Mouse (Mus musculus): ENCODE data around the gene Psmd9. TPM values are rescaled to one million over a fixed set of nuclear protein-coding genes. Genes with fewer than 3 reads are reported as not detected.

The Psmd9 gene
- polyA plus RNA-seq, 1 experiment = 19.5 TPM

DNA sequence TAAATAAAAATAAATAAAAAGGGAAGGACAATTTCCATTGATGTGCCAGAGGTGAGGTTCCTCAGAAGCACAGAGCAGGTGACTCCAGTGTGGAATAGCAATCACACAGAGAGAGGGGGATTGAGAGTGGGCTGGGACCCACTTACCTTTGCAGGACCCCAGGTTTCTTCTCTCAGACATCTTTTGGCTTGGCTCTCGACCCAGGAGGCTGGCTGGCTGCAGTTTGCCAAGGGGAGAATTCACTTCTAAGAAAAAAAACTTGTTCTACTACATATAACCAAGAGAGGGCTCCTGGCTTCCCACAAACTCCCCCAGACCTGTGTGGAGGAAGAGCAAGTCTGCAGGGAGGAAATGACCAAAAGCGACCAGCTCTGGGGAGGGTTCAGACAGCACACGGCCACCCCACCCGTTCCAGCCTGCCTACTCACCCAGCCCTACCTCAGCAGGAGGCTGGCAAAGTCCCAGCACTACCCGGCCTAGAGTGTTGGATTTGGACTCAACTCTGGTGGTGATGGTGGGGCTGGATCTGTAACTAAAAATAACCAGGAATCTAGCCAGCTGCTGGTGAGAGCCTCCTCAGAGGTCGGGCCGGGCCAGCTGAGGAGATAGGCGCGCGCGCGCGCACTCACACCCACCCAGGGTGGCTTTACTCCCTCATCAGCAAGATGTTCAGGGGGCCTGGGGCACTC is 34.9 kb upstream of the Psmd9 start:
- Histone ChIP-seq H3K4me1 (ENCODE audit: control insufficient read depth, insufficient read depth, insufficient read length, low read length) (peaks cover 10% of the 10 kb centered on the region), H3K27ac (replicated peaks; ENCODE audit: low read depth, low read length) (peak overlapping the region; percentile 85), H3K4me3 (ENCODE audit: insufficient read depth, low read depth, low read length) (peak overlapping the region; percentile 56)

GRCm38 (mm10) chr5:123134875-123135382 is 34.3 kb upstream of the Psmd9 start:
- peak overlapping the region; percentile 85 for H3K27ac ChIP-seq (replicated peaks; ENCODE audit: low read depth, low read length)
- H3K4me1 ChIP-seq (ENCODE audit: control insufficient read depth, insufficient read depth, insufficient read length, low read length) = peaks cover 10% of the 10 kb centered on the region
- peak overlapping the region; percentile 56 for H3K4me3 ChIP-seq (ENCODE audit: insufficient read depth, low read depth, low read length)

- H3K4me1 ChIP-seq (ENCODE audit: control insufficient read depth, insufficient read depth, insufficient read length, low read length) = peaks cover 10% of the 10 kb centered on the region
- H3K4me3 ChIP-seq (ENCODE audit: insufficient read depth, low read depth, low read length) = peak overlapping the region; percentile 56
These were observed 33.5 kb upstream of the Psmd9 start for GRCm38 (mm10) chr5:123135471-123136360.

GRCm38 (mm10) chr5:123136361-123137043 is 32.7 kb upstream of the Psmd9 start:
- H3K4me1 ChIP-seq (ENCODE audit: control insufficient read depth, insufficient read depth, insufficient read length, low read length) = peaks cover 10% of the 10 kb centered on the region

More at GRCm38 (mm10) chr5:123135471-123136360, 33.5 kb upstream of the Psmd9 start:
- H3K27ac ChIP-seq (replicated peaks; ENCODE audit: low read depth, low read length) = peak overlapping the region; percentile 93

GRCm38 (mm10) chr5:123137044-123137909 is 31.9 kb upstream of the Psmd9 start:
- H3K4me3 ChIP-seq (ENCODE audit: insufficient read depth, low read depth, low read length) = peak overlapping the region; percentile 44
- H3K4me1 ChIP-seq (ENCODE audit: control insufficient read depth, insufficient read depth, insufficient read length, low read length) = peaks cover 10% of the 10 kb centered on the region
- peak overlapping the region; percentile 95 for H3K27ac ChIP-seq (replicated peaks; ENCODE audit: low read depth, low read length)

More at GRCm38 (mm10) chr5:123136361-123137043, 32.7 kb upstream of the Psmd9 start:
- H3K27ac ChIP-seq (replicated peaks; ENCODE audit: low read depth, low read length) = peak overlapping the region; percentile 95
- peak overlapping the region; percentile 56 for H3K4me3 ChIP-seq (ENCODE audit: insufficient read depth, low read depth, low read length)

DNA sequence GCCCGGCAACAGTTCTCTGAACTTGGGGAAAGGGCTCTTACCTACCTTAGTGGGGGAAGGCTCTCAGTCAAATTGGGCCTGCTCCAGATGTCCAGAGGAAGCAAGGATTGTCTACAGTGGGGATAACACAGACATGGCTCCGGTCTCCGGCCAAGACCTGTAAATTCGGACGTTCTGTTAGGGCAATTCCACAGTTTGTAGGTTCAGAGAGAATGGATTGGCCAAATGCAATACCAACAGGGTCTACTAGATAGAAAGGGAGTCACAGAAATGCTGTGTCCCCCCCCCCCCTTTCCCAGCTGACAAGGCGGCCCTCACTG is 31.3 kb upstream of the Psmd9 start:
- H3K4me1 ChIP-seq (ENCODE audit: control insufficient read depth, insufficient read depth, insufficient read length, low read length) = peaks cover 10% of the 10 kb centered on the region
- H3K4me3 ChIP-seq (ENCODE audit: insufficient read depth, low read depth, low read length) = peak overlapping the region; percentile 44
- peak overlapping the region; percentile 95 for H3K27ac ChIP-seq (replicated peaks; ENCODE audit: low read depth, low read length)

- Histone ChIP-seq H3K4me1 (ENCODE audit: control insufficient read depth, insufficient read depth, insufficient read length, low read length) (peaks cover 10% of the 10 kb centered on the region), H3K27ac (replicated peaks; ENCODE audit: low read depth, low read length) (peak overlapping the region; percentile 97), H3K4me3 (ENCODE audit: insufficient read depth, low read depth, low read length) (peak overlapping the region; percentile 71)
These were observed 30.8 kb upstream of the Psmd9 start for GRCm38 (mm10) chr5:123138230-123138911.

- Histone ChIP-seq H3K4me1 (ENCODE audit: control insufficient read depth, insufficient read depth, insufficient read length, low read length) (peaks cover 12% of the 10 kb centered on the region), H3K27ac (replicated peaks; ENCODE audit: low read depth, low read length) (peak overlapping the region; percentile 97), H3K4me3 (ENCODE audit: insufficient read depth, low read depth, low read length) (peak overlapping the region; percentile 71)
These were observed 30.1 kb upstream of the Psmd9 start for GRCm38 (mm10) chr5:123138953-123139721.

DNA sequence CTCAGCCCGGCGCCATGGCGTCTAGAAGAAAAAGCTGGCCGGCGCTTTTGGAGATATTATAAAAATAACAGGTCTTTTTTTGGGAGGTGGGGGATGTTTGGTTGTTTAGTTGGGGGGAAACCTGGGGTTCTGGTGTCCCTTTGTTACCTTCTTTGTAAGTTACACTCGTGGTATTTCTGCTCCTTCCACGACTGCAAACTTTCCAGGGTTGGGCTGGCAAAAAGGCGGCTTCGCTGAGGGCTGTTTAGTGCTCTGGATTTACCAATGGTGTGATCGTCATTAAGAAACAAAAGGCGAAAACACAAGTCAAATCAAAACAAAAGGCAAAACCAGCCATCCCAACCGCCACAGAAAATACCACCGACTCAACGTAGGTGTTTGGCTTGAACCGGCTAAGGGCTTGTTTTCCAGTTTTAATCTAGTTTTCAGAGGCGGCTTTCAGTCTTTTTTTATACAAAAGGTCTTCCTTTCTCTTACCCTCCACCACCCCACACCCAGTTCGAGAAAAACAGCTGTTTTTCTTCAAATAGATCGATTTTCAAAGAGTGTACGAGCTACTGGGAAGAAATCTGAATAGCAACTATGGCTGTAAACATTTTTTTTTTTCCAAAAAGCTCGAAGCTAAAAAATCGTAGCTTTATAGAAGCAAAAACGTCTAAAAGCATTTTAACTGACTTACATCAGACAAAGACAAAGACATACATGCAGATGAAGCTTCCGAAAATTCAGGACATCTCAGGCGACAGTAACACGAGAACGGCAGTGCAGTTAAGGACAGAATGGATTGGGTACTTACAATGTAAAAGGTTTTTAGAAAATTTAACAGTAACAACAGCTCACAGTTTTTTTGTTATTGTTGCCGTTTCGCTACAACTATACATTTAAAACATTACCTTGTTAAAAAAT is 29.2 kb upstream of the Psmd9 start:
- H3K4me1 ChIP-seq (ENCODE audit: control insufficient read depth, insufficient read depth, insufficient read length, low read length) = peaks cover 8% of the 10 kb centered on the region
- peak overlapping the region; percentile 97 for H3K27ac ChIP-seq (replicated peaks; ENCODE audit: low read depth, low read length)
- H3K4me3 ChIP-seq (ENCODE audit: insufficient read depth, low read depth, low read length) = peak overlapping the region; percentile 71

GRCm38 (mm10) chr5:123140694-123141554 is 28.3 kb upstream of the Psmd9 start:
- H3K4me3 ChIP-seq (ENCODE audit: insufficient read depth, low read depth, low read length) = peak overlapping the region; percentile 71
- H3K4me1 ChIP-seq (ENCODE audit: control insufficient read depth, insufficient read depth, insufficient read length, low read length) = peaks cover 8% of the 10 kb centered on the region
- H3K27ac ChIP-seq (replicated peaks; ENCODE audit: low read depth, low read length) = peak overlapping the region; percentile 95

- Histone ChIP-seq H3K27ac (replicated peaks; ENCODE audit: low read depth, low read length) (peak overlapping the region; percentile 95), H3K4me3 (ENCODE audit: insufficient read depth, low read depth, low read length) (peak overlapping the region; percentile 71)
These were observed 27.6 kb upstream of the Psmd9 start for GRCm38 (mm10) chr5:123141555-123142160.

More at GRCm38 (mm10) chr5:123141555-123142160, 27.6 kb upstream of the Psmd9 start:
- peaks cover 8% of the 10 kb centered on the region for H3K4me1 ChIP-seq (ENCODE audit: control insufficient read depth, insufficient read depth, insufficient read length, low read length)
